Mouse (Mus musculus) CH12.LX (cell line): ENCODE measurements around the gene Cabin1. TPM values are rescaled to one million over a fixed set of nuclear protein-coding genes. Genes with fewer than 3 reads are reported as not detected.

Experiments
- DNase-seq: peaks from one replicate; pipeline ENCODE4 v3.0.0-alpha.2; 2013; ENCODE audit errors: extremely low read depth
- H3K27ac ChIP-seq: 2 replicates; pipeline ENCODE4 v1.5.1; 2012; ENCODE audit warnings: low read depth, mild to moderate bottlenecking, control low read depth, moderate library complexity; ENCODE audit not compliant: insufficient read depth
- H3K27me3 ChIP-seq: replicated peaks from 2 replicates; pipeline ENCODE3; 2012; ENCODE audit warnings: inconsistent platforms
- H3K36me3 ChIP-seq, 2 experiments: replicated peaks in 1 of 2; 2 replicates each; pipeline versions ENCODE3 to v1.6.1; 2012; ENCODE audit warnings: inconsistent platforms in 1 of 2, low read length in 1 of 2, mild to moderate bottlenecking in 1 of 2, mixed read lengths in 1 of 2, moderate library complexity in 1 of 2; ENCODE audit not compliant: control insufficient read depth in 1 of 2, insufficient read depth in 1 of 2
- H3K4me1 ChIP-seq, 2 experiments: 2 replicates each; pipeline ENCODE4 v1.6.1; 2012; ENCODE audit warnings: inconsistent platforms in 1 of 2, moderate library complexity in 1 of 2; ENCODE audit not compliant: insufficient read depth in 2 of 2, control insufficient read depth in 1 of 2
- H3K4me2 ChIP-seq: 2 replicates; pipeline ENCODE4 v1.6.1; 2012; ENCODE audit warnings: low read depth, mild to moderate bottlenecking, control low read depth; ENCODE audit not compliant: poor library complexity, insufficient read depth, severe bottlenecking
- H3K4me3 ChIP-seq, 3 experiments: fragments of 150-350 bp in 1 of 3; sonication (generic) in 1 of 3; replicated peaks in 1 of 3; 2 replicates each; pipeline versions ENCODE3 to v1.5.1; 2011 to 2012; ENCODE audit warnings: low read depth in 2 of 3, low read length in 2 of 3, mild to moderate bottlenecking in 2 of 3, moderate library complexity in 2 of 3, control low read depth in 1 of 3, improper control_type of control experiment in 1 of 3, inconsistent platforms in 1 of 3, mixed read lengths in 1 of 3; ENCODE audit not compliant: poor library complexity in 1 of 3
- H3K79me2 ChIP-seq: replicated peaks from 2 replicates; pipeline ENCODE4 v1.6.1; 2012; ENCODE audit warnings: mild to moderate bottlenecking, moderate library complexity; ENCODE audit not compliant: control insufficient read depth, poor library complexity, insufficient read depth, severe bottlenecking; ENCODE audit errors: extremely low read depth
- H3K9ac ChIP-seq: 2 replicates; pipeline ENCODE4 v1.6.1; 2012; ENCODE audit warnings: low read depth, mild to moderate bottlenecking, control low read depth, moderate library complexity; ENCODE audit not compliant: insufficient read depth
- H3K9me3 ChIP-seq: replicated peaks from 2 replicates; pipeline ENCODE3; 2012; ENCODE audit warnings: low read length, inconsistent platforms, mixed read lengths
- BHLHE40 ChIP-seq: IDR thresholded peaks from 2 replicates; pipeline ENCODE4 v1.6.1; 2011; ENCODE audit warnings: mild to moderate bottlenecking, low read depth, low read length, improper control_type of control experiment
- CHD1 ChIP-seq: IDR thresholded peaks from 2 replicates; pipeline ENCODE4 v1.6.1; 2012; ENCODE audit warnings: low read depth, low read length, improper control_type of control experiment, inconsistent platforms
- CHD2 ChIP-seq: IDR thresholded peaks from 2 replicates; pipeline ENCODE4 v1.6.1; 2011; ENCODE audit warnings: low read length, improper control_type of control experiment
- E2F4 ChIP-seq: IDR thresholded peaks from 2 replicates; pipeline ENCODE4 v1.6.1; 2011; ENCODE audit warnings: low read depth, low read length, improper control_type of control experiment; ENCODE audit not compliant: insufficient replicate concordance
- ELF1 ChIP-seq: IDR thresholded peaks from 2 replicates; pipeline ENCODE4 v1.6.1; 2014; ENCODE audit warnings: low read depth, mild to moderate bottlenecking, inconsistent platforms, low read length, improper control_type of control experiment
- EP300 ChIP-seq: IDR thresholded peaks from 2 replicates; pipeline ENCODE4 v1.6.1; 2011; ENCODE audit warnings: low read length, improper control_type of control experiment
- ETS1 ChIP-seq: conservative IDR thresholded peaks from 2 replicates; pipeline ENCODE4 v1.6.1; 2012; ENCODE audit warnings: low read depth, mild to moderate bottlenecking, inconsistent platforms, low read length, improper control_type of control experiment, moderate library complexity
- IRF4 ChIP-seq: IDR thresholded peaks from 2 replicates; pipeline ENCODE4 v1.6.1; 2014; ENCODE audit warnings: low read depth, mild to moderate bottlenecking, inconsistent platforms, low read length, improper control_type of control experiment
- JUN ChIP-seq: IDR thresholded peaks from 2 replicates; pipeline ENCODE4 v1.6.1; 2011; ENCODE audit warnings: low read depth, mild to moderate bottlenecking, low read length, improper control_type of control experiment, moderate library complexity; ENCODE audit not compliant: insufficient read depth
- JUND ChIP-seq: conservative IDR thresholded peaks from 2 replicates; pipeline ENCODE4 v1.6.1; 2011; ENCODE audit warnings: low read depth, low read length, improper control_type of control experiment
- KAT2A ChIP-seq: IDR thresholded peaks from 2 replicates; pipeline ENCODE4 v1.6.1; 2012; ENCODE audit warnings: low read length, improper control_type of control experiment, inconsistent platforms; ENCODE audit not compliant: insufficient replicate concordance
- MAX ChIP-seq: IDR thresholded peaks from 2 replicates; pipeline ENCODE4 v1.6.1; 2011; ENCODE audit warnings: low read length, improper control_type of control experiment
- MAZ ChIP-seq: IDR thresholded peaks from 2 replicates; pipeline ENCODE4 v1.6.1; 2012; ENCODE audit warnings: low read depth, mild to moderate bottlenecking, inconsistent platforms, low read length, improper control_type of control experiment, moderate library complexity
- MXI1 ChIP-seq: IDR thresholded peaks from 2 replicates; pipeline ENCODE4 v1.6.1; 2011; ENCODE audit warnings: mild to moderate bottlenecking, low read depth, low read length, improper control_type of control experiment
- MYC ChIP-seq: IDR thresholded peaks from 2 replicates; pipeline ENCODE4 v1.6.1; 2011; ENCODE audit warnings: low read depth, mild to moderate bottlenecking, improper control_type of control experiment, low read length
- NRF1 ChIP-seq: IDR thresholded peaks from 2 replicates; pipeline ENCODE4 v1.6.1; 2014; ENCODE audit warnings: low read depth, mild to moderate bottlenecking, inconsistent platforms, low read length, improper control_type of control experiment, moderate library complexity
- POLR2A ChIP-seq: IDR thresholded peaks from 2 replicates; pipeline ENCODE4 v1.6.1; 2011; ENCODE audit warnings: low read depth, mild to moderate bottlenecking, improper control_type of control experiment, low read length
- POLR2AphosphoS2 ChIP-seq: IDR thresholded peaks from 2 replicates; pipeline ENCODE4 v1.6.1; 2011; ENCODE audit warnings: low read depth, low read length, improper control_type of control experiment
- RCOR1 ChIP-seq: conservative IDR thresholded peaks from 2 replicates; pipeline ENCODE4 v1.6.1; 2012; ENCODE audit warnings: low read depth, mild to moderate bottlenecking, inconsistent platforms, low read length, improper control_type of control experiment
- SIN3A ChIP-seq: IDR thresholded peaks from 2 replicates; pipeline ENCODE4 v1.6.1; 2012; ENCODE audit warnings: low read length, improper control_type of control experiment, inconsistent platforms
- SMC3 ChIP-seq: IDR thresholded peaks from 2 replicates; pipeline ENCODE4 v1.6.1; 2011; ENCODE audit warnings: low read depth, low read length, improper control_type of control experiment
- TCF12 ChIP-seq: IDR thresholded peaks from 2 replicates; pipeline ENCODE4 v1.6.1; 2014; ENCODE audit warnings: low read depth, mild to moderate bottlenecking, inconsistent platforms, low read length, improper control_type of control experiment
- UBTF ChIP-seq: IDR thresholded peaks from 2 replicates; pipeline ENCODE4 v1.6.1; 2012; ENCODE audit warnings: low read depth, mild to moderate bottlenecking, inconsistent platforms, low read length, improper control_type of control experiment, moderate library complexity
- USF1 ChIP-seq: IDR thresholded peaks from 2 replicates; pipeline ENCODE4 v1.6.1; 2014; ENCODE audit warnings: low read depth, mild to moderate bottlenecking, inconsistent platforms, low read length, improper control_type of control experiment
- USF2 ChIP-seq: conservative IDR thresholded peaks from 2 replicates; pipeline ENCODE4 v1.6.1; 2011; ENCODE audit warnings: low read depth, low read length, improper control_type of control experiment
- ZNF384 ChIP-seq: IDR thresholded peaks from 2 replicates; pipeline ENCODE4 v1.6.1; 2012; ENCODE audit warnings: low read depth, low read length, improper control_type of control experiment, inconsistent platforms
- dilution Hi-C: fragments of 300-500 bp; cut with MboI; formaldehyde crosslinking; loops from 2 replicates; pipeline ENCODE4 v1.14.3; 2020; ENCODE audit warnings: low sequenced_read_pairs; ENCODE audit not compliant: extremely low pct_unique_long_range_greater_than_20kb, extremely low pct_ligation_motif_present
- in situ Hi-C: fragments of 300-500 bp; cut with MboI; formaldehyde crosslinking; loops from 3 replicates; pipeline ENCODE4 v1.14.3; 2019; ENCODE audit warnings: low sequenced_read_pairs, low pct_ligation_motif_present, low pct_unique_long_range_greater_than_20kb, mixed read lengths
- polyA plus RNA-seq: library from polyadenylated mRNA; unstranded; fragments of >175 nt; gene quantifications from 2 replicates; pipeline ENCODE4 v1.2.1, GENCODE M21; 2012; ENCODE audit warnings: low read depth; ENCODE audit not compliant: insufficient read length
- total RNA-seq, 2 experiments: library from RNA; depleted of rRNA; stranded (reverse); fragments of 300-350 nt in 1 of 2; fragments of >200 nt in 1 of 2; gene quantifications; 2 replicates each; pipeline ENCODE4 v1.2.3; 2012 to 2014

Gene Cabin1
- total and polyA plus RNA-seq, 3 experiments, result 12.0 to 46.0 (median 29.0) TPM

- dilution Hi-C loops, result no loop called here
- Histone ChIP-seq H3K9ac (no peak overlapping the region), H3K27ac (no peak overlapping the region), H3K79me2 (no peaks in the 10 kb centered on the region; the same call in 1 of the 2 replicates), H3K4me2 (no peak overlapping the region), H3K36me3 (peaks cover 62 to 91% of the 10 kb centered on the region in 2 experiments), H3K4me3 (no peak overlapping the region), H3K4me1 (peaks cover 0 to 41% of the 10 kb centered on the region in 2 experiments; a peak in 2 of 4 replicates), H3K27me3 (no peaks in the 10 kb centered on the region), H3K9me3 (no peaks in the 10 kb centered on the region)
- no peak for TF ChIP-seq SMC3
- TF ChIP-seq USF1, result no peak
- in situ Hi-C loops, result no loop called here
- no peak for DNase-seq
Measured at GRCm38 (mm10) chr10:75701280-75701679, 62.9 kb downstream of the Cabin1 start.

- Histone ChIP-seq H3K27me3 (no peaks in the 10 kb centered on the region), H3K36me3 (peaks cover 81 to 91% of the 10 kb centered on the region in 2 experiments), H3K4me3 (no peak overlapping the region), H3K27ac (no peak overlapping the region), H3K79me2 (no peaks in the 10 kb centered on the region), H3K4me1 (peaks cover 6 to 68% of the 10 kb centered on the region in 2 experiments), H3K4me2 (no peak overlapping the region), H3K9me3 (no peaks in the 10 kb centered on the region), H3K9ac (no peak overlapping the region)
- dilution Hi-C loops (no loop called here), in situ Hi-C loops (no loop called here)
- TF ChIP-seq POLR2AphosphoS2, result no peak
- TF ChIP-seq POLR2A, result no peak
- TF ChIP-seq JUN, result no peak
- TF ChIP-seq IRF4, result no peak
- no peak for TF ChIP-seq E2F4
- TF ChIP-seq ZNF384, result no peak
- no peak for TF ChIP-seq MYC
- no peak for TF ChIP-seq SMC3
- TF ChIP-seq SIN3A, result no peak
- no peak for TF ChIP-seq NRF1
- no peak for TF ChIP-seq MAZ
- DNase-seq, result no peak
Measured at GRCm38 (mm10) chr10:75697693-75698092, 66.4 kb downstream of the Cabin1 start.

GRCm38 (mm10) chr10:75696597-75697355, 67.4 kb downstream of the Cabin1 start:
- Histone ChIP-seq H3K36me3 (peaks cover 82 to 95% of the 10 kb centered on the region in 2 experiments), H3K27me3 (no peaks in the 10 kb centered on the region), H3K4me2 (no peak overlapping the region), H3K9ac (no peak overlapping the region), H3K4me1 (peaks cover 6 to 71% of the 10 kb centered on the region in 2 experiments), H3K4me3 (no peak overlapping the region), H3K9me3 (no peaks in the 10 kb centered on the region), H3K79me2 (no peaks in the 10 kb centered on the region), H3K27ac (no peak overlapping the region)
- dilution Hi-C loops, result no loop called here
- in situ Hi-C loops, result no loop called here
- no peak for DNase-seq
- TF ChIP-seq POLR2A (no peak), USF2 (no peak), TCF12 (no peak), USF1 (no peak), CHD1 (no peak), CHD2 (no peak), KAT2A (no peak), ETS1 (no peak), MXI1 (no peak), JUND (no peak), UBTF (no peak), BHLHE40 (no peak), MAX (no peak), RCOR1 (no peak), ELF1 (no peak), EP300 (no peak), ZNF384 (no peak)
